Mouse (Mus musculus) layer of hippocampus, postnatal 14 days (tissue): ENCODE data around the gene Mcidas. TPM values are rescaled to one million over a fixed set of nuclear protein-coding genes. Genes with fewer than 3 reads are reported as not detected.
"Not testable (repeated sequence)": the region's sequence is repeated elsewhere in the genome, so short reads cannot be mapped to it uniquely, and the experiment has no call there.

Experiments
- DNase-seq, 2 experiments: peaks; one replicate each; pipeline ENCODE4 v3.0.0; 2021 to 2022; ENCODE audit warnings: low spot score in 2 of 2, mixed read lengths in 1 of 2
- total RNA-seq, 2 experiments: library from RNA; stranded (reverse); gene quantifications; 2 replicates each; pipeline ENCODE4 v1.2.3; 2021

Mcidas gene
- total RNA-seq, 2 experiments from 2014 or later, result 0.30 to 0.36 TPM

DNA sequence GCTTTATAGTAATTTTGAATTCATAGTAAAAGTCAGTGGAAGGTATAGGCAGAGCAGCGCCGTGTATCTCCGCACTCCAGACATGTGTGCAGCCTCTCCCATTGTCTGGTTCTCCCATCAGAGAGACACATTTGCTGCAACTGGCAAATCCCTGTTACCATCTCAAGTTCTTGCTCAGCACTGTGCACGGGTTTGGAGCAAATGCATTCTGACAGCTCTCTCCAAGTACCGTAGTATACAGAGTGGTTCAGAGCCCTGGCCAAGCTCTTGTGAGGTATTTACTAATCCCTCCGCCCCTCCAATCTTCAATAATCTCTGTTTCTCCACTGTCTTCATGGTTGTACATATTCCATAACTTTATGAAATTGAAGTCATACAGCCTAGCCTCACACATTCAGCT is 19.0 kb downstream of the Mcidas start:
- no peak for DNase-seq

DNA sequence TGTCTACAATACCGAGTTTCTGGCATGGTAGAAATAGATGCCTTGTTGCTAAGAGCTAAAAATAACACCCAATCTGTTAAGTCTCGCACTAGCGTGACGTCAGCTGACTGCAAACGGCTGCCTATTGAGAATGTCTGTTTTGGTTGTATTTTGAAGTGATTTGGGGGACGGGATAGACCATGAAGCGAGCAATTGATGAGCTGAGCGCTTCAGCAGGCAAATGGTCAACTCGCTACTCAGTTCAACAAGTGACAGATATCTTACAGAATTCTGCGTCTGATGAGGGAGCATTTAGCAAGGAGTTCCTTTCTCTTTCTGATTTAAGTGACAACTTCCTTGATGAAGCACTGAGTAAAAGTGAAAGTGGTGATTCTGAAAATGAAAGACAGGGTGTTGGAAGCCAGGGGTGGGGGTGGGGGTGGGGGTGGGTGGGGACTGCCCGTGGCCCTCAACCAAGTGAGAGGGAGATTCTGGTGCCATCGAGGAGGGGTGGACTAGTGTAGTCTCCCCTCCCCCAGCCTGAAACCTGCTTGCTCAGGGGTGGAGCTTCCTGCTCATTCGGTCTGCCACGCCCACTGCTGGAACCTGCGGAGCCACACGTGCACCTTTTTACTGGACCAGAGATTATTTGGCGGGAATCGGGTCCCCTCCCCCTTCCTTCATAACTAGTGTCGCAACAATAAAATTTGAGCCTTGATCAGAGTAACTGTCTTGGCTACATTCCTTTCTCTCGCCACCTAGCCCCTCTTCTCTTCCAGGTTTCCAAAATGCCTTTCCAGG is 19.7 kb downstream of the Mcidas start:
- not testable (repeated sequence) for DNase-seq

DNA sequence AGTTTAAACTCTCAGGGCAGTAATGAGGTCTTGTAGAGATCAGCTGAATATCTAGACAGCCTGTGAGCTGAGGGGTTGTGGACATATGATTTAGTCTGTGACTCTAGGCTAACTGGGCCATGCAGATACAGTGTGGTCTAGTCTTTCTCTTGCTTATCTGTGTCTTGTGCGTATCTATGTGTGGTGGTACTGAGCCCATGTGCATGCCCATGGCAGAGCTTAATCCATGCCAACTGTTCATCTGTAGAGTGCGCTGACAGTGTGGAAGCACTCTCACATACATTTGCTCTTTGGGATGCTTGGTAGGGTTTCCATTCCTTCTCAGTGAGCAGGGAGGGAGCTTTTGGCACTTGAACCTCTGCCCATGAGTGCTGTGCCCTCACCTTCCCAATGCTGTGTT is 27.9 kb downstream of the Mcidas start:
- DNase-seq, result no peak

DNA sequence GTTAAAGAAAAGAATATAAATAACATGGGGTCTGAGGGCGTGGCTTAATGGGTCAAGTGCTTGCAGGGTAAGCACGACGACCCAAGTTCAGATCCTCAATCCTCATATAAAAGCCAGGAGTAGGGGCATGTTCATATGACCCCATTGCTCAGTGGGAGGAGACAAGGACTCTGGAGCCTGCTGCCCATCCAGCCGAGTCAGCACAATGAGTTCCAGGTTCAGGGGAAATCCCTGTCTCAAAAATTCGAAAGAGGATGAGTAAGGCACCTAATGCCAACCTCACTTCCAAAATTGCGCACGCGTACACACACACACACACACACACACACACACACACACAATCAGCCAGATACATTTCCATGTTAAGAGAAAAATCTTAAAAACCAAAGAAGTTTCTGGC is 28.8 kb downstream of the Mcidas start:
- no peak for DNase-seq

DNA sequence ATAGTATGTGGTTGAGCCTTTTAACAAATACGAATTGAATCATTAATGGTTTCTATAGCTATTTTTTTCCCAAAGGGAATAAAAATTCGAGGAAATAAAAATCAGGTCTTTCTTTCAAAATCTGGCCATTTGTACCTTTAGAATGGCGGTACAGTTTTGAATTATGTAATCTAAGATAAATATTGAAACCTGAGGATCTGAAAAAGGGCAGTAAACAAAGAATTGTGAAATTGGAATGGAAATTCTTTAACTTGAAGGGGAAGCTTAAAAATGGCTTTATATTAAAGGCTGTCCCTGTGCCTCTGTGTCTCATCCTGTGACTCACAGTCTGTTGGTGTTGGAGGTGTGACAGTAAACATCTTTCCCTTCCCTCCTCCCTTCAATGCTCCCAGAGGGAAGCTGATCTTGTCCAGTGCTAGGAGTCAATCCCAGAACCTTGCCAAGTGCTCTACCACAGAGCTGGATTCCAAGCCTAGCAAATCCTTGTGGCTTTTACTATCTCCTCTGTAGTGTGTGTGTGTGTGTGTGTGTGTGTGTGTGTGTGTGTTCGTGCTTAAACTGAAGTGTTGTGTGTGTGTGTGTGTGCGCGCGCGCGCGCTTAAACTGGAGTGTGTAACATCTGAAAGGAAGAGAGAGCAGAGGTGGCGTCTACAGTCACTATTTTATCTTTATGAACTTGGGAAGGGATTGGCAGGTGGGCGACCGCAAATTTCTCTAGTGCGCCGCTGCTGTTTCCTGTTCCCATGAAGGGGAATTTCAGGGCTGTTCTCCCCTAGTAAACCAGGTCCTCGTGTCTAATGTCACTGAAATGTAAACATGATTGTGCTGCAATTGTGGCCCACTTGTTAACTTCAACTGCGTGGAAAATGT is 29.9 kb downstream of the Mcidas start:
- no peak for DNase-seq

DNA sequence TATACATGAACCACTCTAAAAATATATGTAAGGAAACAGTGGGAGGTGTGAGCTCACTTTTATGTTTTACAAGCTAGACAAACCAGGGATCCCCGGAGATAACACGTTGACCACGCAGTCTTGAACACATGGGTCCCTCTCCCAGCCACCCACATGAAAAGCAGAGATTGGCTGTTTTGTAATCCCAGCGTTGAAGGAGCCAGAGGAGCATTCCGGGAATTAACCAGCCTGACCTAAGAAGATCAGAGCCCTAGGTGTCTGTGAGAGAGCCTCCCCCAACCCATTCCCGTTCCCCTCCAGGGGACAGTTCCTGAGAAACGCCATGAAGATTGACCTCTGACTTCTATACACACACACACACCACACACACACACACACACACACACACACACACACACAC is 37.7 kb downstream of the Mcidas start:
- DNase-seq, result no peak

DNA sequence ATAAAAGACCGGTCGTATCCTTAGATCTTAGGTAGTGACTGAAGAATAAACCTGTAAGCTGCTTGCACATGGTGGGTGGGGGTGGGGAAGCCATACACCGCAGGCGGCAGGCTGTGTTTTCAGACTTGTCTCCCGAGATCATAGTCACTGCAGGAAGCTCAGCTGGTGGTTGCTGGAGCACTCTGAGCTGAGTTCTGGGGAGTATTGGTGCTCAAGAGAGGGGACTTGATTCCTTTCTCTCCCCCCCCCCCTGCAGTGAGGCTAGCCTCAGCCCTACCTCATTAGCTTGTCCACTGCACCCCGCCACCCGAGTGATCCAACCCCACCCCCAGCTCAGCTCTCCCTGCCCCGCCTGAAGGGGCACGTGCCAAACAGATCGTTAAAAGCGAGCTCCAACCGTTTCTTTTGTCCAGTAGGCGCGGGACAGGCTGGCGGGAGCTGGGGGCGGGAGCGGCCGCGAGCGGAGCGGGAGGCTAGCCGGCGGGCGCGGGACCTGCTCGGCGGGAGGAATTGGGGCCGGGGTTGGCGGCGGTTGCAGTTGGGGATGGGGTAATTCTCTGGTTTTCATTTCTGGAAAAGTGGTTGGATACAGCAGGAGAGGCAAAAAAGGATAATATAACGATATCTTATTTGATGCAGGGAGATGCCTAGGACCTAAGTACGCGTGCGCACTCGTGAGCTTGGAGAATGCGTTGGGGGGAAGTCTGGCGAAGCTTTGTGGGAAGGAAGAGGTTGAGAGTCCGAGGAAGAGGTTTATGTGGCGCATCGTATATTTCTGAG is 38.3 kb downstream of the Mcidas start:
- DNase-seq, result no peak

DNA sequence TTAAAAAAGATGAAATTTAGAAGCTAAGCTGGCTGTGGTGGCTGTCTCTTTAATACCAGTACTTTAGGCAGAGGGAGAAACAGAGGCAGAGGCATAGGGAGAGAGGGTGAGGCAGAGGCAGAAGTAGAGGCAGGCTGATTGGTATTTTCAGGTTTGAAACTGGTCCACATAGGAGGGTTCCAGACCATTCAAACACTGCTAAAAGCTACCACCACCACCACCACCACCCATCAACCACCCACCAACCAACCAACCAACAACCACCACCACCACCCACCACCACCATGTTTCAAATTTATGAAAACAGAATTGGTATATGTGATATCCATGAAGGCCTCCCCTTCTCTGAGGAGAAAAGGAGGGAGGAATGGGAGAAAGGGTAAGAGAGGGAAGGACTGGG is 39.2 kb downstream of the Mcidas start:
- no peak for DNase-seq

DNA sequence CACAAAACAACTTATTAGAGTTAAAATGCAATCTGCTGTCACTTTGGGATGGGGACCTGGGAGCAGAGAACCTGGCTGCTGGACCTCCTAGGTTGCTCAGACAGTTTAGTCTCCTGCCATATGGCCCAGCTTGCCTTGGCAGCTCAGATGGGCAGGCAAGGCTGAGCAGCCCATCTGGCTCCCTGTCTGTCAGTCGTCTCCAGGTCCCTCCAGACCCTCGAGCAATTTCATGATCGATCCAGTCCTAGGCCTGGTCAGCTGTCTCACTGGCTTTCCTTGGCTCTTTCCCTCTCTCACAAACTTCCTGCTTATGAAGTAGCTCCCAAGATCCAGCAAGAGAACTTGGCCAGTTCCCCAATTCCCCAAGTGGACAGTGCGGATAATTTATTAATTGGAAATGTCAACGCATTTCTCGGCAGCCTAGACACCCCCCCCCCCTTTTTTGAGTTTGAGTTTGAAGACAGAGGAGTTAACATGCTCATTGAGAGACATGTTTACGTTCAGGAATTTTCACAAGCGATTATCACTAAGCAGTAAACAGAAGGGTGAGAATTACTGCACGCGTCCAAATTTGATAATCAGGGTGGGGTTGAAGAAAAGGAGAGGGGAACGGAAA is 40.7 kb downstream of the Mcidas start:
- no peak for DNase-seq

DNA sequence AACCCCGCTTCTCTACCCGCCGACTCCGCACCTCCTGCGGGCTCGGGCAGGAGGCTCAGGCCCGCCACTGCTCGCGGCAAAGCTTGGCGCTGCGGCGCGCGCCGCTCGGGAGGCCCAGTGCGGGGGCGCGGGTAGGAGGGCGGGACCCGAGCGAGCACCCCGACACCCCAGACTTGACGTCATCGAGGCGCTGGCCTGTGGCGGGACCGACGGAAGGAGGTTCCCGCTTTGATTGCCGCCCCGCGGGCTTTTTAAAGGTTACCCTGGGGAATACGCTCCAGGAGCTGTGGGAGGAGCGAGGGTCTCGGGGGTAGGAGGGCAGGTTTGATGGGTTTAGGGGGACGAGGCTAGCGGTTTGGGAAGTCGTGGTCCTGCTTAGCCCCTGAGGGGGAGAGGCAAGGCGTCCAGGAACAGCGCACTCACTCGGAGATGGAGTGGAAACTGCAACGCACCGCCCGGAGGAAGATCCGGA is 41.3 kb downstream of the Mcidas start, which contains the start of gene Cdc20b:
TSS of gene Cdc20b (plus strand) at position 162 of the 472 bp plus-strand sequence.
- peak in 1 of 2 experiments; percentile 20 for DNase-seq

DNA sequence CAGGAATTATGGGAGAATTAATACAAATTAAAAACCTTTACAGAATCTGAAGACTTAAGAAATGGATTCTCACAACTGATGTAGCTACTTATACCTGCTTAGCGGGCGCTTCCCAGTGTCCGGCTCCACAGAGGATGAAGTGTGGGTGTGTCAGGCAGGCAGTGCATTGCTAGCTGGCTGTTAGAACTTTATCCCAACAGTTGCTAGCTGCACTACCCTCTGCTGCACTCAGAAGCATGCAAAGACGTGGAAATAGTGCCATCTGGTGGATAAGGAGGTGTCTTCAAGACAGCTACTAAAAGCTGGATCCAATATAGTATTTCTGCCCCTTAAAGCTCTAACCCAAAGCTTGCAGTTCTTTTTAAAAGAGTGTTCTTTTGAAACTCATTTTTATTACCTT is 42.2 kb downstream of the Mcidas start:
- DNase-seq, result peak; percentile 58 to 90

DNA sequence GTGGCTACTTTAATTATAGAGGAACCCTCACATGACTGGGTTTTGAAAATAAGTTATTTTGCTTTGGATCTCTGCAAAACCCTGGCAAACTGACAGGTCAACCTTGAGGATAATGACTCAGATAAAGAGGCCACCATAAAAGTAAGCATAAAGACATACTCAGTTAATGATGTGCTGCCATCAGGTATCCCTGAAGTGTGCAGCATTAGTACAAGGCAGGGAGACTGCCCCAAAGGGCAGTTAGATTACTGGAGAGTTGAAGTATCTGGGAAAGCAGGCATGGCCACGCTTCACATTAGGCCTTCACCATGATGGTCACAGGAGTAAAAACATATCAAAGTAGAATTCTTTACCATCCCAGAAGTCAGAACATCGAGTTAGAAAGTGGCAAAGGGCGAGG is 51.2 kb downstream of the Mcidas start:
- no peak for DNase-seq

DNA sequence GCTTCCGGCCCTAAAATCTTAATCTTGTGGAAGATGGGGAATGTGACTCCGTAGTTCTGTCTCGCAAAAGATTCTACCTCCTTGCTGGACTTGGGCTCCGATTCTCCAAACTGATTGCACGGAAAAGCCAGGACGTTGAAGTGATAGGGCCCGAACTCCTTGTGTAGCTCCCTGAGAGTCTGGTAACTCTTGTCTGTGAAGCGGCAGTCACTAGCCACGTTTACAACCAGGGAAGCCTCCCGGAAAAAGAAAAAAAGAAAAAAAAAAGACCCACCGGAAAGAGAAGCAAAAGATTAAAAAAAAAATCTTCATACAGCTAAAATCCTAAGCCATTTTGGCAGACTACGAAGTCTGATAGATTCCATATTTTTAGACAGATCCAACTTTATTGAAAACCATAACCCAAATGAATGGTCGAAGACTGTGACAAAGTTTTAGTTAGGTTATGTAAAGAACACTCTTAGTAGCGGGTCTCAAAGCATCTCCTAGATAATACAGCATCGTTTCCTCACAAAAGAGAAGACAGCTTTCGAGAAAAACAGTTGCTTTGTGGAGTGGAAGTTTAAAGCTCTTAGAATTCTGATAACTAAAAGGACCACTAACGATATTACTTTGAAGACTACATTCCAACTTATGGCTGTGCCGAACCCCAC is 51.9 kb downstream of the Mcidas start:
- no peak for DNase-seq

DNA sequence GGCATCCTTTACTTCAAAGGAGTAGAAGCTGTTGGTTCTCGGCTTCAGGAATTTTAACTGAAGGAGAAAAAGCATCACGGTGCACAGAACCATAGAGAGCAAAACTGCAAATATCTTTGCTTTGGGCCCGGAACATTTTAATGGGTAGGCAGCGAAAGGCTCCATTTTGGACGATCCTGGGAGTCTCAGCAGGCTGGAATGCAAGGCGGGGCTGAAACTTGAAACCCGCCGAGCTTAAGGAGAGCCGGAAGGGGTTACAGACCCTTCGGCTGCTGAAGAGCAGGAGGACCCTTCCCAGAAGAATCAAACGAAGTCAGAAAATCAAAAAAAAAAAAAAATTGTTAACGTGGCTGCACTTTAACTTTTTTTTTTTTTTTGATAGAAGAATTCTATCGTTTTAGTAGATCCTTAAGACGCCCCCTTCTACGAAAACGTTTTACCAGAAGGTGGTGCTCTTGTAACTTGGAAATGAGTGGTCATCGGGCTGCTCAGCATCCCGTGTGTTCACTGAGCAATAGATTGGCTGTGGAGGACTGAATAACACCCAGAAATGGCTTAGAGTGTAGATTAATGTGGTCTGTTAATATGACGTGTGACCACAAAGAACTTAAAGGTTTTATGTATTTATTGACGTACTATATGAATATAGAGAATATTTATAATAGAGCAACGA is 52.7 kb downstream of the Mcidas start, which contains the start of gene Gpx8:
TSS of gene Gpx8 (minus strand) at position 200 of the 673 bp plus-strand sequence.
- peak; percentile 17 to 50 for DNase-seq

DNA sequence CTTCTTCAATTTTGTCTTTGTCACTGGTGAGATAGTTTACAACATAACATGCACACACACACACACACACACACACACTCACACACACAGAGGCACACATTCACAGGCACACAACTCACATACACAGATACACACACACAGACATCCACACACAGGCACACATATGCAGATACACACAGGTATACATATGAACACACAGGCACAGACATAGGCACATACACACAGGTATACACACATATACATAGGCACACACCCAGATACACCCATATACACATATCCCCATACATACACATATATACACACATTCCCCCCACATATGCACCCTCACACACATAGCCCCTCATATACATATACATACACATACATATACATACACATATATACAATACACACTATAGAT is 53.4 kb downstream of the Mcidas start:
- DNase-seq, result no peak

DNA sequence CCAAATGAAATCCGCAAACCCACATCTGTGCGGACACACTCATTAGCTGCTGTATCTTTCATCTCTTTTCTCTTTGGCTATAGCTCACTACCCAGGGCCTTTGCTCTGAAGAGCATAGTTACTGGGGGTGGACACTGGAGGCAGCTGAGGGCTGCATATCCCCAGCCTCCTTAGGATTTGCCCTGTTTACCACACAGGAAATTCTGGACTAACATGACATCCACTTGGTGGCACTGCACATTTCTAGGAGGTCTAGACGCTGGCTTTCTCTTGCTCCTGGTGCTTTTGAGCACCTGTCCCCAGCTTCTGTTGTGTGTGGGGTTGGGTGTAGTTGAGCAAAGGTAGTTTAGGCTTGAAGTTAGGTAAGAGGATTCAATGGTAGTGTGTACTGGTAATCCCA is 54.0 kb downstream of the Mcidas start:
- no peak for DNase-seq
